Mouse (Mus musculus) liver, adult 2 months (tissue): ENCODE measurements at regions not wholly inside any gene's neighbourhood (a gene's known extent, or its start where the extent isn't known, plus 50 kb on each side); places are given as distances from the start of the nearest gene placed in this dataset.
"Not testable (repeated sequence)": the region's sequence is repeated elsewhere in the genome, so short reads cannot be mapped to it uniquely, and the experiment has no call there.

Experiments used
- DNase-seq: peaks from one replicate; pipeline ENCODE4 v3.0.0-alpha.2; 2011; ENCODE audit warnings: low read depth, low spot score; ENCODE audit errors: extremely low read depth
- H3K27ac ChIP-seq: fragments of 200-500 bp; replicated peaks from 2 replicates; pipeline ENCODE4 v1.5.1; 2012; ENCODE audit warnings: low read depth, mild to moderate bottlenecking, control low read depth, inconsistent platforms, low read length; ENCODE audit not compliant: insufficient read depth
- H3K27me3 ChIP-seq: fragments of 200-500 bp; 2 replicates; pipeline ENCODE4 v1.6.1; 2012; ENCODE audit warnings: mild to moderate bottlenecking, moderate library complexity, low read length, inconsistent platforms; ENCODE audit not compliant: control insufficient read depth, insufficient read depth
- H3K36me3 ChIP-seq: fragments of 200-500 bp; 2 replicates; pipeline ENCODE4 v1.6.1; 2012; ENCODE audit warnings: low read length, inconsistent platforms; ENCODE audit not compliant: control insufficient read depth, insufficient read depth
- H3K4me1 ChIP-seq: fragments of 200-500 bp; 2 replicates; pipeline ENCODE4 v1.6.1; 2011; ENCODE audit warnings: low read length; ENCODE audit not compliant: control insufficient read depth, insufficient read depth
- H3K4me3 ChIP-seq: fragments of 200-500 bp; 2 replicates; pipeline ENCODE4 v1.5.1; 2011; ENCODE audit warnings: low read depth, mild to moderate bottlenecking, control low read depth, low read length, moderate library complexity; ENCODE audit not compliant: insufficient read depth
- H3K79me2 ChIP-seq: fragments of 200-500 bp; 2 replicates; pipeline ENCODE4 v1.6.1; 2012; ENCODE audit warnings: inconsistent platforms, mild to moderate bottlenecking, low read length, moderate library complexity; ENCODE audit not compliant: control insufficient read depth, insufficient read depth
- H3K9ac ChIP-seq: fragments of 200-500 bp; 2 replicates; pipeline ENCODE4 v1.6.1; 2012; ENCODE audit warnings: low read depth, mild to moderate bottlenecking, control low read depth, inconsistent platforms, low read length
- CTCF ChIP-seq: fragments of 200-500 bp; IDR thresholded peaks from 2 replicates; pipeline ENCODE4 v1.5.1; 2011; ENCODE audit warnings: low read depth, low read length, control low read depth
- POLR2A ChIP-seq: fragments of 200-500 bp; IDR thresholded peaks from 2 replicates; pipeline ENCODE4 v1.6.1; 2011; ENCODE audit warnings: low read length, control low read depth; ENCODE audit not compliant: insufficient read depth; ENCODE audit errors: extremely low read depth
- WGBS: fragments of 180-500 bp; shearing (Covaris S2); methylation state at CpG from one replicate; pipeline ENCODE4 v1.1.7; 2018; 5-methylcytosine and 5-hydroxymethylcytosine counted together

GRCm38 (mm10) chr2:11083536-11083935 lies 88.4 kb upstream of the Prkcq start:
- DNase-seq = no peak
- WGBS = 80% methylated on average over 3 of the region's 3 CpGs
- Histone ChIP-seq H3K27me3 (no peaks in the 10 kb centered on the region; the same call in 1 of the 2 replicates), H3K4me1 (no peaks in the 10 kb centered on the region), H3K79me2 (no peaks in the 10 kb centered on the region), H3K9ac (no peak overlapping the region), H3K27ac (no peak overlapping the region), H3K36me3 (no peaks in the 10 kb centered on the region), H3K4me3 (no peak overlapping the region)
- TF ChIP-seq CTCF (no peak), POLR2A (no peak)

- TF ChIP-seq CTCF = peak; percentile 48; the same call in 1 of the 2 replicates
- TF ChIP-seq POLR2A = no peak
- no peak overlapping the region for H3K4me3 ChIP-seq
- no peak overlapping the region for H3K27ac ChIP-seq
- H3K27me3 ChIP-seq = no peaks in the 10 kb centered on the region; the same call in 1 of the 2 replicates
- peak; percentile 8 for DNase-seq
- WGBS = 36% methylated on average over 1 of the region's 1 CpGs
- H3K36me3 ChIP-seq = no peaks in the 10 kb centered on the region
- no peaks in the 10 kb centered on the region for H3K4me1 ChIP-seq
- H3K9ac ChIP-seq = no peak overlapping the region
- no peaks in the 10 kb centered on the region for H3K79me2 ChIP-seq
Measured at GRCm38 (mm10) chr2:11086996-11087395, 84.9 kb upstream of the Prkcq start.

GRCm38 (mm10) chr2:11099834-11100622 lies 71.9 kb upstream of the Prkcq start:
- DNase-seq, H3K9ac ChIP-seq: not testable (repeated sequence)

DNA sequence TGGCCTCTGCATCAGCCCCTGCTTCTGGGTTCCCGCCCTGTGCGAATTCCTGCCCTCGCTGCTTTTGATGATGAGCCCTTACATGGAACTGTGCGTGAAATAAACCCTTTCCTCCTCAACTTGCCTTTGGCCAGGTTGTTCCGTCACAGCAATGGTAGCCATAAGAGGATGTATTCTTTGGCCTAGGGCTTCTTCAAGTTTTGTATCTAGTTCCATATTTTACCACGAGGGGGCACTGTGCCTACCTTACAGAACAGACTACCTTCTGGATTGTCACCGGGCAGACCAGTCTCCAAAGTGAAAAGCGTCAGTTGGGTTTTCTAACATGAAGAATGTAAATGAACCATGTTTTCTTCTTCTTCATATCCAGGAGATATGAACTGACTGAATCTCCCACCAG lies 58.7 kb upstream of the Prkcq start:
- Histone ChIP-seq H3K27ac (no peak overlapping the region), H3K4me1 (no peaks in the 10 kb centered on the region), H3K79me2 (no peaks in the 10 kb centered on the region), H3K27me3 (no peaks in the 10 kb centered on the region), H3K9ac (no peak overlapping the region), H3K36me3 (no peaks in the 10 kb centered on the region), H3K4me3 (no peak overlapping the region)
- DNase-seq = peak; percentile 32
- TF ChIP-seq POLR2A (no peak), CTCF (peak; percentile 24; the same call in 1 of the 2 replicates)
- WGBS = 41% methylated on average over 8 of the region's 8 CpGs

More at GRCm38 (mm10) chr2:11099834-11100622, 71.9 kb upstream of the Prkcq start:
- H3K4me3 ChIP-seq, H3K36me3 ChIP-seq, H3K79me2 ChIP-seq, H3K4me1 ChIP-seq, H3K27ac ChIP-seq, H3K27me3 ChIP-seq: not testable (repeated sequence)
- 34% methylated on average over 34 of the region's 34 CpGs for WGBS

DNA sequence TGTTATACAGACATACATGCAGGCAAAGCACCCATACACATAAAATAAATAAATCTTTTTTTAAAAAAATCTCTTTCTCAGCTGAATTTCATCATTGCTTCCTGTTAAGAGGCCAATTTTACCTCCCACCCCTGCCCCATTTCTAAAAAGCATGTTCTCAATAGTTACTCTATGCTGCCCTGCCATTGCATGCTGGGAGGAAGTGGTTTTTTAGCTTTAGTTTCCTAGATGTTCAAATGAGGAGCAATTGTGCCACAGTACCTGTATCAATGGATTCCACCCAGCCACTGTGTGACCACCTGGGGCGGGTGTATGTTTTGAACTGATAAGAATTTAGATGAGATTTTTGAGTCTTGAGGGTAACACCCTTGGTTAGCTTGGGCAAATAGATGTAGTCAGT lies 53.3 kb upstream of the Prkcq start:
- TF ChIP-seq POLR2A (no peak), CTCF (no peak)
- Histone ChIP-seq H3K27ac (no peak overlapping the region), H3K4me1 (no peaks in the 10 kb centered on the region), H3K36me3 (no peaks in the 10 kb centered on the region), H3K4me3 (no peak overlapping the region), H3K79me2 (no peaks in the 10 kb centered on the region), H3K9ac (no peak overlapping the region), H3K27me3 (no peaks in the 10 kb centered on the region)
- WGBS = 77% methylated on average over 1 of the region's 1 CpGs
- no peak for DNase-seq

GRCm38 (mm10) chr2:11119301-11119700 lies 52.6 kb upstream of the Prkcq start:
- no peak overlapping the region for H3K27ac ChIP-seq
- WGBS = 74% methylated on average over 9 of the region's 9 CpGs
- H3K4me1 ChIP-seq = no peaks in the 10 kb centered on the region
- H3K4me3 ChIP-seq = no peak overlapping the region
- TF ChIP-seq POLR2A (no peak), CTCF (no peak)
- H3K79me2 ChIP-seq = no peaks in the 10 kb centered on the region
- DNase-seq = no peak
- H3K27me3 ChIP-seq = no peaks in the 10 kb centered on the region
- no peaks in the 10 kb centered on the region for H3K36me3 ChIP-seq
- H3K9ac ChIP-seq = no peak overlapping the region
